Mouse (Mus musculus) right cerebral cortex, adult 18-20 months (tissue): Measurements from ENCODE around the gene Got2.

Experiments
- DNase-seq: peaks from one replicate; pipeline ENCODE4 v3.0.0; 2022; ENCODE audit warnings: mixed read lengths

Gene Got2

DNA sequence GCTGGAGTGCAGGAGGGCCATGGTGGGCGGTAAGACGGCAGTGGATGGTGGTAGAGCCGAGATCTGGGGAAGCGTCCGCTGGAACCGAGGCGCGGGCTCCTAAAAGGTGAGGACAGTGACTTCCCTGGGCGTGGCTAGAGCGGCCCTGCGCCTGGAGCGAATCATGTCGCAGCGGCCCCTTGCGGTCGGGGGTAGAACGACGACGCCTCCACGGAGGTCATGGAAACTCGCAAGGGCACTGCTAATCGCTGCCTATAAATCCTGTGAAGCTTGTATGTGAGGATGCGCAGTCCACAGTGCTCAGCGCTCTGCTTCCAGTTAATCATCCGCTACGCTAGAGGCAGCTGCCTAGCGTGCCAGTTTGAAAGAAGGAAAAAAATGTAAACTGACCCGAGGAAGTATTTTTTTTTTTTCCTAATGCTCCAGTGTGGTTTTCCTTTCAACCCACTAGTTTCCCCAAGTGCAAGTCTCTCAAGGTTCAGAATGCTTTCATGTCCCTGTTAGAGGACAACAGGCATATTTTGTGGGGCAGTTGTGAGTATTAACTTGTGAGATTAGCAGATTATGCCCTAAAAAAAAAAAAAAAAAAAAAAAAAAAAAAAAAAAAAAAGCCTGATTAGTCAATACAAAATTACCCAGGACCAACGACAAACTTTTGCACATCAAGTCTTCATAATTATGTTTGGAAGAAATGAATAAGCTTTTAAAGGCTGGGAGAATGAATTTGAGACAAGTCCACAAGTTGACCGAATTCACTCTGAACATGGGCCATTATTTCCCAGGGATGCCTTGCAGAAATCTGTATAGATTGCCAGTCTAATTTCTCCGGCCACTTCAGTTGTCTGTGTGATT, at the start of gene Got2:
Gene Got2 (minus strand): TSS at position 263 of the 852 bp plus-strand sequence.
- peak; percentile 90 for DNase-seq

- no peak for DNase-seq
Measured at GRCm38 (mm10) chr8:95932841-95933240, 44.5 kb upstream of the Got2 start.

DNA sequence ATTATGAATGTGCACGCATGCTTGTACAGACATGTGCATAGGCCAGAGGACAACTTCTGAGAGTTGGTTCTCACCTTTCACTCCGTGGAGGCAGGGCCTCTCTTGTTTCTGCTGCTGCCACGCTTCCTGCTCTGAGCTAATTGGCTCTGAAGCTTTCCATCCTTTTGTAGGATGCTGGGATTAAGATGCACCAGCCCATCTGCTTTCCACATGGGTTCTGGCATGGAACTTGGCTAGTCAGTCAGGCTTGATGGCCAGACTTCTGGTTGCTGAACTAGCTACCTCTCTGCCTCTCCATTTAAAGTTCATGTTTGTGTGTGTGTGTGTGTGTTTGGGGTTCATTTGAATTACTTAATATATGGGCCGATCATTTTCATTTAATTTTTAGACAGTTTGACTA, 41.5 kb upstream of the Got2 start:
- no peak for DNase-seq

- DNase-seq, result peak; percentile 14
Measured at GRCm38 (mm10) chr8:95916106-95916505, 27.8 kb upstream of the Got2 start.

GRCm38 (mm10) chr8:95914905-95915643, 26.7 kb upstream of the Got2 start:
- DNase-seq, result peak; percentile 78

- DNase-seq, result no peak
Measured at GRCm38 (mm10) chr8:95911240-95911639, 22.9 kb upstream of the Got2 start.

- no peak for DNase-seq
Measured at GRCm38 (mm10) chr8:95907885-95908284, 19.5 kb upstream of the Got2 start.

DNA sequence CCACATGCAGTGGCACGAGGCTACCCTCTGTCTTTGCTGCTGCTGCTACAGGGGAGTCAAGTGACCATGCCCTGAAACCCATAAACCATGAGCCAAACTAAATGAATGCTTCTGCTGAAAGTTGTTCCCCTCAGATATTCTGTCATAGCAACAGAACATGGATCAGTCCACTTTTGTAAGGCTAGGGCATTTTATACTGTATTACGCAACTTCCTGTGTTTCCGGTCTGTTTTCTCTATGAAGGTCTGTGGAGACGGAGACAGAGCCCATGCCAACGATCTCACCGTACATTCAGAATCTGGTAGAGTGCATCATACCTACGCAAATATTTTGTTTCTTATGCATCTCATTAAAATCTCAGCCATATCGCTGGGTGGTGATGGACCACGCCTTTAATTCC, 18.4 kb upstream of the Got2 start:
- no peak for DNase-seq

DNA sequence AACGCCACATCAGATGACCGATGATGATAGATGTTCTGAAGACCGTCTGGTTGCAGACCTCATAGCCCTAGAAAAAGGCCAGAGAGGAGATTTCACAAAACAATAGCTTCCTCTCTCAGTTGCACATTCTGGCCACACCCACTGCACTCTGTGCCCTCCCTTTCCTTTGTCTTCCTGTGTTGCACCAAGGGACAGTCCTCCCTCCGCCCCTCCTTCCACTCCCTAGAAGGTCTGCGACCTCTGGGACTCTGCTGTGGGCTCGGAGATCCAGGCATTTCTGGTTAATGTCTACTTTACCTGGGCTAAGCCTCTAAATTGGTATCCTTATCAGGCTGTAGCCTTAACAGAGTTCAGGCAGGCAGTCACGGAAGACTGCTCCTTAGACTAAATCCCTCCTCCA, 13.5 kb upstream of the Got2 start:
- DNase-seq, result no peak

DNA sequence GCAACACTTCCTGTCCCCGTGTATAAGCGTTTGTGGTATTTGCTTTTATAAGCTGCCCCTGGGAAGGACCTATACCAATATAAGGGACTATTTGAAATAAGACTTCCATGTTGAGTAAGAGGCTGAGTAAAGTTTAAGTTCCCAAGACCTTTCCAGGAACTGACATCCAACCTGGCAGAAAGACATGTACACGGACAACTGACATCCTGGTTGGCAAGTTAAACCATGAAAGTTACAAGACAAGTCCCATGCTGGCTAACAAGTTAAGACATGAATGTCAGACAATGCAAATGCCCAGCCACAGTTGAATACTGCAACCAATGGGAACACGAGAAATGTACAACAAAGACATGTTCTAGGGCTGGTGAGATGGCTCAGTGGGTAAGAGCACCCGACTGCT, 5.4 kb upstream of the Got2 start:
- no peak for DNase-seq

DNA sequence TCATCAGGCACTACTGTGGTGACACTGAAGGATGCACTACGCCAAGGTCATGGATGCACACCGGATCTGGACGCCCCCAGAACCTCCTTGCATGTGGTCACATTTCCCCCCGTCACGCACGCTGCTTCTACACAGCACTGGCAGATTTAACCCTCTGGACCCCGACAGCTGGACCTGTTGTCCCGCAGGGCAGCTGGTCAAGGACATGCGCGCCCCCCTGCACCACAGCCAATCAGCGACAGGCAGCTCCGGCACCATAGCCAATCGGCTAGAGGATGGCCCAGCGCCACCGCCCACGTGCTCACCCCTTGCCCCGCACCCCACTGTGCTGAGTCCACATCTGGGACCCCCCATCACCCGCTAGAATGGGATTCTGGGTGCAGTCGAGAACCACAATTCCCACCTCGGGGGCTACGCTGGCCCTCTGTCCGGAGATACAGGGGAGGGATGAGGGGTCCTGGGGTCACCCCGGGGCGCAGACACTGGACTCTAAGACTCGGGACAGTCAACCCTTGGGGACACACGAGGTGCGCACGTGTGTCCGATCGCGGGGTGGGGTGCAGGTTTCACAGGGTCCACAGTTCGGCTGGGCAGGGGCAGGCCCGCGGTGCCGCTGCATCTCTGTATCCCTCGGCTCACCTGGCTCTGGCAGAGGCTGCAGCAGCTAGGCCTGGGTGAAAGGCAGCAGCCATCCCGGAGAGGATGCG, 616 bp downstream of the Got2 start:
- DNase-seq, result peak; percentile 88

- peak; percentile 52 for DNase-seq
Measured at GRCm38 (mm10) chr8:95886647-95887577, 1.4 kb downstream of the Got2 start.

GRCm38 (mm10) chr8:95885966-95886365, 2.4 kb downstream of the Got2 start:
- no peak for DNase-seq

- DNase-seq, result no peak
Measured at GRCm38 (mm10) chr8:95885271-95885841, 3.0 kb downstream of the Got2 start.

- DNase-seq, result no peak
Measured at GRCm38 (mm10) chr8:95884491-95884890, 3.9 kb downstream of the Got2 start.

DNA sequence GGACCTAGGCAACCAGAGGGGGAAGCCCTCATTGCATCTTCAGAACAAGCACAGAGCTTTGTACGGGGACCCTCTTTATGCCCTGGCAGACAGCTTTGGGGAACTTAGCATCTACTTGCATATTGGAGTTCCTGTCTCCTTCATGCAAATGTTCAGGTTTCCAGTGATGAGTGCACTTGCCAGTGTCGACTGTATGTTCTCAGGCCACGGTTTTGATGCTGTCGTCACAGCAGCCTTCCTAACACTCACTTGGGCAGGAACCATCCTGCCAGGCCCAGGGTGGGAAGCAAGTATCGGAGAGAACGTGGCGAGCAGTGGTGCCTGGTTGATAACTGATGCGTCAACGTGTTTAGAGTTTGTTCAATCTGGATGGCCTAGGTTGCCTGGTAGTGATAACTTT, 6.2 kb downstream of the Got2 start:
- DNase-seq, result no peak

DNA sequence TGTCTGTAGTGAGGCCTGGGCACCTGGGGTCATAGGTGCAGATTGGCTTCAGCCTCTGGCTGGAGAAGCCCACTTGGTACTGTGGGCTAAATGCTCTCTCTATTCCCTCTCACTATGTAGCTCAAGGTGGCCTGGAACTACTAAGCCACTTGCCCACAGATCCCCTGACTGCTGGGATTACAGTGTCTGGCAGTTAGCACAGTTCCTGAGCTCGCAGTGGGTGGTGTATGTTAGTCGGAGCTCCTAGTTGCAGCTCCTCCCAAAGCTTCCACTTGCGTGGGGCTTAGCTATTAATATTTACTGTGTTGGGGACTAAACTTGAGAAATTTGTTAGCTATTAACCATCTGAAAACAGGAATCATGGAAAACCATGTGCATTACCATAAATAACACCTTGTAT, 6.8 kb downstream of the Got2 start:
- peak; percentile 29 for DNase-seq

DNA sequence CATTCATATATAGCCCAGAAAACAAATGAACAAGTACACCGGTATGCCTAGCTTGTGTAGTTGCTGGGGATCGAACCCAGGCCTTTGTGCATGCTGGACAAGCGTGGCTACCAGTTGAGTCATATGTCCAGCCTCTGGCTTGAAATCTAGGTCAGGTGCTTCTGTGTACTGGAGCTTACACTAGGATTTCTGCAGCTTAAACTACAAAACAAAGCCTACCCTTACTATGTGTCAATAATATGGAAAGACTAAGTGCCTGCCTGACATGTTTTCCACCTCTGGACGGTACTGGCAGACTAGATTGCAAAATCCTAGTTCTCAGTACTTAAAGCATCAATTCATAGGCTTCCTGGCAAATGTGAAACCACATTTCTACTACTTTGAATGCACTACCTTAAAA, 8.5 kb downstream of the Got2 start:
- DNase-seq, result no peak

DNA sequence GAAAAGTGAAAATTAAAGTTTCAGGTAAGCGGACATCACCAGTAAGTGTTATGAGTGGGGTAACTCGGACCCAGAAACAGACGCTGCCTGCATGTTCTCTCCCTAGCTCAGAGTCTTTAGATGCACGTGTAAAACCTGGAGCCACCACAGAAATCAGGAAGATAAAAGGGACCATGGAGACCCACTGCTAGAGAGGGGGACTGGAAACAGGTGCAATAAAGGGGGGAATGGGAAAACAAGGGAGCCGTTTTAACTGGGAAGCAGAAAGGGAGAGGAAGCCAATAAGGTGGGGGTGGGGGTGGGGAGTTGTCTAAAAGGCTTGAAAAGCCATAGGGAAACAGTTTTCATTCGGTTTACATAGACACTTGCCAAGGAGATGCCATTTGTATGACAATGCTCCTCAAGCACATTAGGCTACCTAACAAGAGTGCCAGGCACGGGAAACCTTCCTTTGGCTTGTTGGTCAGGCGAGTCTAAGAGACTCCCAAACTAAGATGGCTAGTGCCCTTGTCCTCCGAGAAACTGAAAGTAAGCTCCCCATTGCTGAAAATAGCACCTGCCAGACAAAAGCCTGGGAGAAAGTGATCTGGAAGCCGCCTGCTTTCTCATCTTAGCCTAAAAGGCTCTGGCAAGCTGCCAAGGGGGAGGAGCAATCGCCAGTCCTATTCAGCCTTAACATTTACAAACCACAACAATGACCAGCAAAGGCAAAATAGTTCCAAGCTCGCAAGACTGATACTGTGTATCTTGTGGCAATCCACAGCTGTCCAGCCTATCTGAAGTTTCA, 10.0 kb downstream of the Got2 start:
- DNase-seq, result peak; percentile 22

GRCm38 (mm10) chr8:95875270-95875669, 13.1 kb downstream of the Got2 start:
- DNase-seq, result no peak

- DNase-seq, result no peak
Measured at GRCm38 (mm10) chr8:95871690-95872089, 16.7 kb downstream of the Got2 start.
